In the genomic region with DNA sequence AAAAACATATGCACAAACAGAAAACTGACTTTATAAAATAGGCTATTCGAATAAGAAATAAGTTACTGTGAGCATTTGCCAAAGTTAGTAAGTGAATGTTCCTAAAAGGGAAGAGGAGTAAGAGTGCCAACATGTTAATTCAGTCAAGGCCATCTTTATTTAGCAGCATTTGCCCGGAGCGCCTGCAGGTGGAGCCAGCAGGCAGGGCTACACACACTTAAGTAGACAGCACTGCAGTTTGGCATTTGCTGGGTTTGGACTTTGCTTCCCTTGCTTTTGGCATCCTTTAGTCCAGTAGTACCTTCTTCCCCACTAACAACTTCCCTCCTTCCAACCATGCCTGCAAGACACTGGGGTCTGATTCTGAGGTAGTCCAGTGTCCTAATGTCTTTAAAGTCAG, we compare ENCODE assay signal across 9 mouse cellular contexts.
DNase-seq lines count a peak whose midpoint lies in the region; ATAC-seq lines count a peak whose summit lies in the region.
"Had no signal": no experiment of that assay in that cellular context is flagged by ENCODE, and none has a peak within 500 bp of the region (broad histone marks: within the 10 kb centered on the region; RNA-seq: fewer than 3 reads in every experiment).

No protein-coding gene starts in this region.

- H3K27ac ChIP-seq in limb, embryonic 11.5 days (replicated peaks; ENCODE audit: low read depth, low read length): no peak overlapping the region
- no peak overlapping the region for H3K27ac ChIP-seq in limb, embryonic 10.5 days
- H3K27ac ChIP-seq in embryonic facial prominence, embryonic 10.5 days (replicated peaks): no peak overlapping the region
- no peak overlapping the region for H3K27ac ChIP-seq in neural tube, embryonic 14.5 days (ENCODE audit: low read depth, low read length)
- H3K27ac ChIP-seq: embryonic facial prominence, embryonic 12.5 days had no signal

- no peak for ATAC-seq in limb, embryonic 11.5 days (ENCODE audit: insufficient number of reproducible peaks, low FRiP score, low TSS enrichment, low read depth)
- peak; percentile 81; the same call in 1 of the 2 replicates for ATAC-seq in neural tube, embryonic 14.5 days (ENCODE audit: low read depth)

- WGBS in limb, embryonic 11.5 days: 45% methylated on average over 3 of the region's 3 CpGs
- 52% methylated on average over 3 of the region's 3 CpGs for WGBS in limb, embryonic 10.5 days
- WGBS in embryonic facial prominence, embryonic 10.5 days: 35% methylated on average over 3 of the region's 3 CpGs
- WGBS in neural tube, embryonic 14.5 days: 41% methylated on average over 3 of the region's 3 CpGs

- H3K27me3 ChIP-seq in limb, embryonic 11.5 days (ENCODE audit: control insufficient read depth, insufficient read depth, low read length): no peaks in the 10 kb centered on the region
- no peaks in the 10 kb centered on the region for H3K27me3 ChIP-seq in limb, embryonic 10.5 days (ENCODE audit: low read depth, poor library complexity, severe bottlenecking)
- no peaks in the 10 kb centered on the region for H3K27me3 ChIP-seq in embryonic facial prominence, embryonic 10.5 days (replicated peaks; ENCODE audit: low read depth, poor library complexity, severe bottlenecking)
- no peaks in the 10 kb centered on the region for H3K27me3 ChIP-seq in neural tube, embryonic 14.5 days (ENCODE audit: control insufficient read depth, insufficient read depth, low read length)
- H3K27me3 ChIP-seq: embryonic facial prominence, embryonic 12.5 days had no signal

- peak; percentile 31 for DNase-seq in limb, embryonic 11.5 days (ENCODE audit: low spot score)
- no peak for DNase-seq in limb, embryonic 10.5 days (ENCODE audit: low spot score)
- peak; percentile 62 for DNase-seq in adrenal gland, postnatal 10 days
- DNase-seq in embryonic facial prominence, embryonic 10.5 days (ENCODE audit: low spot score): peak; percentile 21
- DNase-seq in kidney, adult 18-20 months: peak; percentile 53
- peak; percentile 58 for DNase-seq in left cerebral cortex, postnatal 4 days
- DNase-seq in thymus, postnatal 36 days: peak; percentile 78 to 80

- H3K4me3 ChIP-seq in limb, embryonic 11.5 days (ENCODE audit: low read depth, low read length): no peak overlapping the region
- no peak overlapping the region for H3K4me3 ChIP-seq in limb, embryonic 10.5 days
- H3K4me3 ChIP-seq in embryonic facial prominence, embryonic 10.5 days: no peak overlapping the region
- no peak overlapping the region for H3K4me3 ChIP-seq in neural tube, embryonic 14.5 days (ENCODE audit: low read depth, low read length)
- H3K4me3 ChIP-seq: embryonic facial prominence, embryonic 12.5 days had no signal

- H3K36me3 ChIP-seq in limb, embryonic 11.5 days (ENCODE audit: control insufficient read depth, insufficient read depth, low read length): no peaks in the 10 kb centered on the region
- no peaks in the 10 kb centered on the region for H3K36me3 ChIP-seq in limb, embryonic 10.5 days
- no peaks in the 10 kb centered on the region for H3K36me3 ChIP-seq in embryonic facial prominence, embryonic 10.5 days (replicated peaks)
- no peaks in the 10 kb centered on the region for H3K36me3 ChIP-seq in neural tube, embryonic 14.5 days (ENCODE audit: control insufficient read depth, insufficient read depth, low read length)
- H3K36me3 ChIP-seq: embryonic facial prominence, embryonic 12.5 days had no signal

- H3K9me3 ChIP-seq in limb, embryonic 11.5 days (ENCODE audit: control insufficient read depth, low read length): no peaks in the 10 kb centered on the region
- H3K9me3 ChIP-seq in limb, embryonic 10.5 days (replicated peaks): no peaks in the 10 kb centered on the region
- no peaks in the 10 kb centered on the region for H3K9me3 ChIP-seq in embryonic facial prominence, embryonic 10.5 days
- no peaks in the 10 kb centered on the region for H3K9me3 ChIP-seq in neural tube, embryonic 14.5 days (ENCODE audit: control insufficient read depth, low read length)
- H3K9me3 ChIP-seq: embryonic facial prominence, embryonic 12.5 days had no signal

- intact Hi-C loops in left cerebral cortex, postnatal 4 days (cut with DNase I): no loop called here

- no peak overlapping the region for H3K9ac ChIP-seq in limb, embryonic 11.5 days (ENCODE audit: low read length)
- no peak overlapping the region for H3K9ac ChIP-seq in neural tube, embryonic 14.5 days (replicated peaks; ENCODE audit: low read depth, low read length)
- H3K9ac ChIP-seq: embryonic facial prominence, embryonic 12.5 days had no signal

- H3K4me1 ChIP-seq in limb, embryonic 11.5 days (ENCODE audit: control insufficient read depth, insufficient read depth, low read length): no peaks in the 10 kb centered on the region
- no peaks in the 10 kb centered on the region for H3K4me1 ChIP-seq in limb, embryonic 10.5 days
- no peaks in the 10 kb centered on the region for H3K4me1 ChIP-seq in embryonic facial prominence, embryonic 10.5 days
- no peaks in the 10 kb centered on the region for H3K4me1 ChIP-seq in neural tube, embryonic 14.5 days (ENCODE audit: control insufficient read depth, insufficient read depth, low read length)
- H3K4me1 ChIP-seq: embryonic facial prominence, embryonic 12.5 days had no signal

- no peak overlapping the region for H3K4me2 ChIP-seq in limb, embryonic 11.5 days (ENCODE audit: low read depth, severe bottlenecking)
- no peak overlapping the region for H3K4me2 ChIP-seq in neural tube, embryonic 14.5 days (ENCODE audit: low read depth, low read length)
- H3K4me2 ChIP-seq: embryonic facial prominence, embryonic 12.5 days had no signal
